Mouse (Mus musculus) c-Kit-positive CD71-positive TER-119-positive erythroid progenitor cells, embryonic 14.5 days (primary cell): Measurements from ENCODE around the gene Rhbdl3.

Source experiments
- DNase-seq: peaks from one replicate; pipeline ENCODE4 v3.0.0-alpha.2; 2013; ENCODE audit warnings: low spot score

Rhbdl3 gene

DNA sequence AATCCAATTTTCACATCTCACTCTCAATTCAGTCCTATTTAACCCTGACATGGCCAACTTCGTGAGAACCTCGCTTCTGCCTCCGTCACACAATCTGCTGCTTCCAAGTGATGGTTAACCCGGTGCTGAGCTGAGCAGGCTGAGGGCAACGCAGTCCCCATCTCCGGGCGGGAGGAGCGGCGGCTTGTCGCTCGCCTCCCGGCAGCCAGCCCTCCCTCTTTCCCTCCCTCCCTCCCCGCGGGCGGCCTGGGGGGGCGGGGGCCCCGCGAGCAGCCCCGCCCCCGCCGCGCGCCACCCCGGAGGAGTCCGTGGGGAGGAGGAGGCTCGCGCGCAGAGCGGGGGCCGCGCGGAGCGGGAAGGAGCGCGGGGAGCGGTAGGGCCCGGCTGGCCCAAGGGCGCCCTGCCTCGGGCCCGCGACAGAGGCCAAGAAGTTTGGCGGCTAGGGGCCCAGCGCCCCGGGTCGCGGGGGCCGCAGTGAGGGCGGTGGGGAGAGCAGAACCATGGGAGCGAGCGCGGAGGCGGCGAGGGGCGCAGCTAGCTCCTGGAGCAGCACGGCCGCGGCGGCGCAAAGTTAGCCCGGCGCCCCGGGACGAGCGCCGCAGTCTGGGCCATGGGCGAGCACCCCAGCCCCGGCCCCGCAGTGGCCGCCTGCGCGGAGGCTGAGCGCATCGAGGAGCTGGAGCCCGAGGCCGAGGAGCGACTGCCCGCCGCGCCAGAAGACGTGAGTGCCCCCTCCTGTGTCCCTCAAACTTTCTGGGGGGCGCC, at the start of gene Rhbdl3:
Gene Rhbdl3 (plus strand): TSS at position 362 of the 765 bp plus-strand sequence.
- no peak for DNase-seq

DNA sequence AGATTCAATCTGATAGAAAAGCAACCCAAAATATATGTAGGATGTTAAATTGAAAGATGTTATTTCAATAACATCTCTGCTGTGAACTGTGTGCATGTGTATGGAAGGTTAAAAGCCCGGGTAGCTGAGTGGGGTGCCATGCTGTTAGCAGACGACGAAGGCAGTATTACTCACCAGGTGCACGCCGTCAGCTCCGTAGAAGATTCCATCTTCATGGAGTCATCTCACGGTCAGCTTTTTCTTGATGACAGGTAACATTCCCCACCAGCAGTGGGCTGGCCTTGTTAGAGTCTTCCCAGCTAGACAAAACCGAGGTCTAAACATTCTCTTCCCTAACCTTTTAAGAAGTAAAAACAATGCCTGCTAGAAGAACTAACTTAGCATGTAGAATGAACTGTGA, 36.6 kb upstream of the Rhbdl3 start:
- DNase-seq: no peak

DNA sequence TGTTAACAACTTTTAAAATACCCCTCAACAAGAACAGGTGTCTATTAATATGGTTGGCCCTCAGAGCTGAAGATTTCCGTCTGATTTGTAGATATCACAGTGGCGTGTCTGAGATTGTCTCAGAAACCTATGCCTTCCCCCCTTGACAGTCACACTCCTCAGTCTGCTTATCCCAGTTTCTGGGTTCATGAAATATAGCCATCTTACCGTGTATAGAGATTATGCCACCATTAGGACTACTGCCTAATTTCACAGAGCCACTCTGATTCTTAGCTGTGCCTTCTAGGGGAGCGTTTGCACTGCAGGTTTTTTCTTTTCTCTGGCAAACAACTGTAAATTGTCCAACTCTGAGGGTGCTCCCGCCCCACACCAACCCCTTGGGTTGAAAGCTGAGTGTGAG, 29.6 kb upstream of the Rhbdl3 start:
- DNase-seq: no peak

DNA sequence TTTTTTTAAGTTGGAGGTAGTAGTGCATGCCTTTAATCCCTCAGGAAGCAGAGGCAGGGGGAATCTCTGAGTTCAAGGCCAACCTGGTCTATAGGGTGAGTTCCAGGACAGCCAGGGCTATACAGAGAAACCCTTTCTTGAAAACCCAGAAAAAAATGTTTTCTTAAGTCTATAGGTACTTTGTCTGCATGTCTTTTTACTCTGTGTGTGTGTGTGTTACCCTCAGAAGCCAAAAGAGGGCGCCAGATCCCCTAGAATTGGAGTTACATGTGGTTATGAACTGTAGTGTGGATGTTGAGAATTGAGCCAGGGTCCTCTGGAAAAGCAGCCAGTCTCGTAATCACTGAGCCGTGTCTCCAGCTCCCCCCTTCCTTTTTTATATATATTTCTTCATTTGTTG, 25.7 kb upstream of the Rhbdl3 start:
- DNase-seq: peak; percentile 11

DNA sequence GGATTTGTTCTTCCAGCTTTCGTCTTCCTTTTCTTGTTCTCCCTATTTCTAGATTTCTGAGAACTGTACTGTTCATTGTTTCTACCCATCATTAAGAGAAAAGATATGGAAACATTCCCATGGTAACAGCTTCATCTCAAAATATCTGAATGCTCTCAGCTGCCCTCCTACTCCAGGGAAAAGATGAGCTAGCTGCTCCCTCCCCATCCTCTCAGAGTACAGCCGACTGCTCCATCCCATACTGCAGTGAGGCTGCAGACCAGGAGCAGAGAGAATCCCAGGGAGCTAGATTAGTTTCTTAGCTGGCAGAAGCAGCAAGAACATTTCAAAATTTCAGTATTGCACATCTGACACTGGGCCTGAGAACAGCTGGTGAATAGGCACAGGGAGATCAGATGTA, 22.7 kb upstream of the Rhbdl3 start:
- DNase-seq: no peak

DNA sequence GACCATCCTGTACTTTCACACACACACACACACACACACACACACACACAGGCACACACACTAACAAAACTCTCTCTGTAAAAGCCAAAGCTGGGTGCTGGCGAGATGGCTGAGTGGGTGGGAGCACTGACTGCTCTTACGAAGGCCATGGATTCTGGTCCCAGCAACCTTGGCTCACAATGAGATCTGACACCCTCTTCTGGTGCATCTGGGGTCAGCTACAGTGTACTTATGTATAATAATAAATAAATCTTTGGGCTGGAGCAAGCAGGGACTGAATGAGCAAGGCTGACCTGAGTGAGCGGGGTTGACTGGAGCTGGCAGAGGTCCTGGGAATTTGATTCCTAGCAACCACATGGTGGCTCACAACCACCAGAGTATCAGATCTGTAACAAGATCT, 16.9 kb upstream of the Rhbdl3 start:
- no peak for DNase-seq

DNA sequence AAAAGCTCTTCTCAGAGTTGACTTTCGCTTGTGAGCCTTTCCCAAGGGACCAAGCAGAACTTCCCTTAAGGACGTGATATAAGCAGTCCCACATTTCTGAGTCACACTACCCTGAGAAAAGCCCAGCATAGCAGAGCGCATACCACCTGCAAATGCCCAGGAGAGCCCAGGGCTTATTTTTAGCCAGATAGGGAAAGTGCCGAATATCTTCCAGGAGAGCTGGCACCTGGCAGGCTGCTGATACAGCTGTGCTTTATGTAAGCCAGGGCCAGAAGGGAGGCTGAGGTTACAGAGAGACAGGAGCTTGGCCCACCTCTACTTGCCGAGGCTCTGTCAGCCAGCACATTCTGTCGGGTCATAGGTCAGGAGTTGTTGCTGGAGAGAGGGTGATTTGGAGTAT, 16.1 kb upstream of the Rhbdl3 start:
- DNase-seq: no peak

DNA sequence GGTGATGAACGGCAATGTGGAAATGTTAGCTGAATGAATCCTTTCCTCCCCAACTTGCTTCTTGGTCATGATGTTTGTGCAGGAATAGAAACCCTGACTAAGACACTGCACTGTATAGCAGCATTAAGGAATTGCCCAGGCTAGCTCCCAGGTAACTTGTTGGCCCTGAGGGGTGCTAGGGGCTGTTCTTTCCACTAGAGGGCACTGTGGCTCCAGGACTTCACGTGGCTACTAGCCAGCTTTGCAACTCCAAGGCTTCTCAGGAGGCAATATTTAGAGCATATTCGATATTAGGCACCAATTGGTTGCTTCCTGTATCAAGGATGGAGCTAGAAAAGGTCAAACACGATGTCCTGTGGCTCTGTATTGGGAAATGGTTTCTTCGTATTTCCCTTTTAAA, 13.6 kb upstream of the Rhbdl3 start:
- DNase-seq: peak; percentile 54

DNA sequence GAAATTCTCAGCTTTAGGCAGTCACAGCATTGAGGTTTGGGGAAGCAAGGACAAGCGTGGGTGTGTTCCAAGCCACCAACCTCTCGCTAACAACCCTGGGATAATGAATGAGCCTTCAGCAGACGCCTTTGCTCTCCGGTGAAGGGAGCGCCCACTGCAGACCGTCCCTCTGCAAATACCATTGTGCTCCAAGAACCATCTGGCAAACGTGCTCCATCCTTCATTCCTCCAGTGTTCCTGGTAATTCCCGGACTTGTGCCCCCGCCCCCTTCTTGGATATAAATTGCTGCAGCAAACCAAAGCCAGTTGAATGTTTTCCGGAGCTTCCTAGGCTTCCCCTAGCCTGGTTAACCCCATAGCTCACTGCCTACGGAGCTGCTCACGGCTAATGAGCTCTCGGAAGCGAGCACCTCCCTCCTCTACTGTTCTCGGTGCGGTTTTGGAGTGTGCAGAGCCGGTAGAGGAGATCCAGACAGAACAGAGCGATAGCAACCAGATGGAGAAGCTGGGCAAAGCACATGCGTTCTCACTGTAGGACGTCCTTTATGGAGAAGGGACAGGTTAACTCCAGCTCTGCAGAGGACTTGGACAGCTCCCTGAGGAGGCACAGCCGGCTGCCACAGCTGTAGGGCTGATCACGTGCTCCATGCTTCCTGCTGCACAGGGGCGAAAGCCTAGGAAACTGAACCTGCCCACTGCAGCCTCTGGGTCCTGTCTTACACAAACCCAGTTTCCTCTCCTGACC, 10.8 kb upstream of the Rhbdl3 start:
- DNase-seq: no peak

DNA sequence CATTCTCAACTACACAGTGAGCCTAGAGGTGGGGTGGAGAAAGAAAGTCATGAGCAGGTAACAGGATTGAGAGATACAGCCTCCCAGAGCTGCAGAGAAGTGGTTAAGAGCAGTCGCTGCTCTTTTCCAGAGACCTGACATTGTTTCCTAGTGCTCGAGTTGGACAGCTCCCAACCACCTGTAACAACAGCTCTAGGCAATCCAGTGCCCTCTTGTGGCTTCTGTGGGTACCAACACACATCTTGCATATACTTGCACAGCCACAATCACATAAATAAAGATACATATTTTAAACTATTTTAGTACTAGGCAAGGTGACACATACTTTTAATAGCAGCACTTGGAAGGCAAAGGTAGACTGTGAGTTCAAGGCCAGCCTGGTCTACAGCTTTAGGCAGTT, 9.7 kb upstream of the Rhbdl3 start:
- DNase-seq: no peak

DNA sequence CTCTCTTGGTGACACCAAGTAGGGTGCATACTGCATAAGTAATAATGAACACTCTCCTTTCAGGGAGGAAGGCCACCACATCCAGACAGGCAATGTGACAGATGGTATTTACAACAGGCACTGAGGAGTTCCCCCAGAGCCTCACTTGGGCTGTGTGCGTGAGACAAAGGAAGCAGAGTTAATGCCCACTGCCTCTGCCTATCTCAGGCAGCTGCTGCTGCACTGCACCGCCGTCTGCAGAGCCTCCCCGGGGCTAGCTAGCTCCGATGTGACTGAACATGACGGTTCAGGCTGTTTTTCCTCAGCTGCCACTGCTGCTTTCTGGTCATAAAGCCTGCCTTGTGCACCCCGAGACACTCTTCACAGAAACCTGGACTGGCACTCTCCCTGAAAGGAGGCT, 8.2 kb upstream of the Rhbdl3 start:
- DNase-seq: no peak

DNA sequence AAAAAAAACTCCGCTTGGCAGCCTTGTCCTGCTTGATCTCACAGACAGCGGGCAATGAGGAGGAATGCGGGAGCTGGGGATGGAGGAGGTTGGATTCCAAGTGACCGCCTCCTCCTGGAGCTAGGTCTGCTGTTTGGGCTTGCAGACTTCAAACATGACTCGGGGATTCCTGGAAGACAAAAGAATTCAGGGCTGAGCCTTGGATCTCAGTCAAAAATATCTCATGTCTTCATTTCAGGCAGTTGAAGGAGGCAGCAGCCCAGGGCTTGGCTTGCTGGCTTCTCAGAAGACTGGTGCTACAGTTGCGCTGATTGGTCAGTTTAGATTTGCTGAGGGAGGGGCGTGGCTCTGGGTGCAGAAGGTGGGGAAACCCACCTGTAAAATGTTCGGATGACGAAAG, 5.6 kb upstream of the Rhbdl3 start:
- no peak for DNase-seq

DNA sequence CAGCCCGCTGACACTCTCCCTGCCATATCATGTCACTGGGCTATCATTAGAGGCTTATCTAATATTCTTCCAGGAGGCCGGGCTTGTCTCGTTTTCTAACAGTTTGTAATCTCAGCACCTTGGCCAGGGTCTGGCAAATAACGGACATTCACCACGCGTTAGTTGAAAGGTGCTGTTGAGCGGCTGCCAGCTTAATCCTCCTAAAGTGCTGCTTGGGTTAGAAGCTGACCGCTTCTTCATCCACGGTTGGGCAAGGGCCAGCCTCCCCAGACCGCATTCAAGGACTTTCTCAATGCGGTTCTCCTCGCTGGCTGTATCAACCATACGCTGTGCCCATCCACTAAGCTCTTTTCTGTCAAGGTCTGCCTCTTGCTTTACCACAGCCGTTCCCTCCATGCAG, 4.9 kb upstream of the Rhbdl3 start:
- DNase-seq: no peak

DNA sequence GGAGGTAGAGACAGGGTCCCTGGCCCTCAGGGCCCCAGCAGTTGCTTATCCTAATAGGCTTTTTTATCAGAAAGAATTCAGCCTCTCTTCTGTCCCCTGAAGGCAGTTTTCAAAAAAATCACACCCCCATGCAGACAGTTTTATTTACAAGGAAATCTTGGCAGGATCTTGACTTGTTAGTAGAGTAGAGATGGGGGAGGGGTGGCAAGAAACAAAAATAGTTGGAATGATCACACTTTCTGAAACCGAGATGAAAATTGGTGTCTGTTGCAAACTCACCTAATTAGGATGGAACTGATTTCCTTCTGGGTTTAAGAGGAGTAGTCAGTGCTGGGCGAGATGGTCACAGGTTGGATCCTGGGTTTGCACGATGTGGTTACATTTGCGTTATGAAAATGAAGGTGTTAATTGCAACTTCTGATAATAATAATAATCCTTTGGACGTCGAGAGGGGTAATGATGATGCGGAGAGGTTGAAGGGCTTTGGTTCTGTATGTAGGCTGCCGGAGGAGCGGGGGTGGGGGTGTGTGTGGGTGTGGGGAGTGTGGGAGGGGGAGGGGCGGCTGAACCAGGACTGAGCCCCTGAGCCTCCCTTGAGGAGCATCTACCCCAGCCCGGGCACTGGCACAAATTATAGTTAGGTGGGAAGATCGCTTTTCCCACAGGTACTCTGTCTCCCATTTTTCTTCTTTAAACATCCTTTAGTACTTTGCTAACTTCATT, 1.0 kb upstream of the Rhbdl3 start:
- no peak for DNase-seq

DNA sequence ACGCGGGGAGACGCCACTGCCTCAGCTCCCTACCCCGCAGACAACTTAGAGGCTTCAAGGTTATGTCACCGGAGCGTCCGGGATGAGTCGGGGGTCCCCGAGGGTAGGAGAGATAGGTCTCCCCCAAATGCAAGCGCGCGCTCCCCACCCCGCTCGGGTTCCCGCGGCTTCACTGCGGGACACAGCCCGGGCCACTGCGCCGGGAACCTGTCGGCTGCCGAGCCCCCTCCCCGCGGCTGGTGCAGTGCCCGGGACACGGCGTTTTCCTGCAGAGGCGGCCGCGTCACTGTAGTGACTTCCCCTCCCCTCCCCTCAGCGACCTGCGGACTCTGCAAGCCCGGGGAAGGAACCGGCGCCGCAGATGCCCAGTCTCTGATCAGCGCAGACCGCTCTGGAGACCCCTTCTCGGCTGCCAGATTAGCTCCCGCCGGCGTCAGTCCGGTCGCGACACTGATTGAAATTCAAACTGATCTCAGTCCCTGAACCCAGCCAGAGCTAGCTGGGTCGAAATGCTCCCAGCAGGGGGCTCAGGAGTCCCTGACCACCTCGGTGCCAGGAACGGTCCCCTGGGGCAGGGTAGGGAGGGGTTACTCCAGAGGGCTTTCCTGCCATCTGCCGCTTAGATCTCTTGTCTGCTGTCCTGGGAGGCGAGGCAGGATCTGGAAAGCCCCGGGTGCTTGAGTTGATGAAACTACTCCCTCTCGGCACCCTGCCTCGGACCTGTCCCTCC, 769 bp downstream of the Rhbdl3 start:
- DNase-seq: no peak

DNA sequence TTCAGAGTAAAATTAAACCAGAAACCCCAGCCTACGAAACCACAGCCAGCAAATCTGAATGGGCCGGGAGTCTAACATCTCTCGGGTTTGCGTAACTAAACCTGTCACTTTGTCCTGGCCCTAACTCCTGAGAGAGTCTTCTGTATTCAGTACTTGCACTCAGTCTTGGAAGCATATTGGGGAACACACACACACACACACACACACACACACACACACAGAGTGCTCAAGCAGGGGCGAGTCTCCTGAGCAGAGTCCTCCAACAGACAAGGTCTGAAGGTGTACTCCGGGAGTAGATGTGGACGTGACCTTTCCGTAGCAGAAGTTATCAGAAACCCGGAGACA, 1.3 kb downstream of the Rhbdl3 start:
- DNase-seq: no peak

DNA sequence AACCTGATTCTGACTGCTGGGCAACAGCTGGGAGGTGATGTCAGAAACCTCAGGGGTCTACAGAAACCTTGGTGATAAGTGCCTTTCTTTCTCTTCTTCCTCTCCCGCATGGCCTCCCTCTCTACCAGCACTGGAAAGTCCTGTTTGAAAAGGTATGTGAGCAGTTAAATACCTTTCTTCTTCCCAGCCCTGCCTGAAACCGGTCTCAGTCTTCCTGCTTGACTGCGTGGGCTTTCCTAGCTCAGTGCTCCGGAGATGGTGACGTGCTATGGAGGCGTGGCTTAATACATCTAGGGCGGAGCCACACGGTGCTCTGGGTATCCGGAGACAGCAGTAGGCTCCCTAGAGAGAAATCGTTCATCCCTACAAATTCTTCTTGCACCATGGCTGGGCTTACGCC, 1.8 kb downstream of the Rhbdl3 start:
- peak; percentile 29 for DNase-seq

DNA sequence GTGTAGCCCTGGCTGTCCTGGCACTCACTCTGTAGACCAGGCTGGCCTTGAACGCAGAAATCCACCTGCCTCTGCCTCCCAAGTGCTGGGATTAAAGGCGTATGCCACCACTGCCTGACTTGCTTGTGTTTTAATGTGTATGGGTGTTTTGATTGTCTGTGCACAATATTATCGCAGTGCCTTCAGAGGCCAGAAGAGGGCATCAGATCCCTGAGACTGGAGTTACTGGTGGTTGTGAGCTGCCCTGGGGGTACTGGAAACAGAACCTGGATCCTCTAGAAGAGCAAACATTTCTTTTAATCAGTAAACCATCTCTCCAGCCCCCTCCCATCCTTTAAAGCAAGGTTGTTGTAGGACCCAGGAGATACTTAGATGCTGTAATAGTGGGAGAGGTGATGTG, 3.0 kb downstream of the Rhbdl3 start:
- DNase-seq: no peak

DNA sequence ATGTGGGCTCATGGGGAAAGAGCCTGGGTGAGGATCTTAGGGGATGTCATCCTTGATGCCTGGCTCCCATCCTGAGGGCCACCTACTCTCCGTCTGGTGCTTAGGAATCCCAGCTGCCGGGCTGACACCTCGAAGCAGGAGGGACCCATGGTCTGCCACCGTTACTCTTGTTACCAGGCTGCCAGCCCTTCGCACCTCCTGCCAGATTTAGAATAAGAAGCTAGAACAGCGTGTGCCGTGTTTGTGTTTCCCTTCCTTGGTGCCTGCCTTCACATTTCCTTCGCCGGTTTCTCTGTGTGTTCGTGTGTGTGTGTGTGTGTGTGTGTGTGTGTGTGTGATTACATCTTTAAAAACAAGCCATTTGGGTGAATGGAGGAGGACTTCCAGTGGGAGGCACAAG, 4.1 kb downstream of the Rhbdl3 start:
- DNase-seq: no peak

DNA sequence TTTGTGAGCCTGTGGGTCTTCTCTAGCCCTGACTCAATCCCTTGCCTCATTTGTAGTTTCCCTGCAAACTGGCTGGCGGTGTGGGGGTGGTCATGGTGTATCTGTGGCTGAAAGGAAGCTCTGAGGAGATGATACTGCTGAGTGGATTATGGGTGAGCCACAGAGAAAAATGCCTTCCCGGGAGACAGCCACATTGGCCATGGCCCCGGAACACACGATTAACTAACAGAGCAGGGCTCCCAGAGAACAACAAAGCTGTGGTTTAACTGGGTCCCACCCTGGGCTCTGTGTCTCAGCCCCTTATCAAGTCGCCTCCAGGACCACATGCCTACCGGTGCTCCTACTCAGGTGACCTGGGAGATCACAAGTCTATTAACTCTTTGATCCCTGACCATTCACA, 7.8 kb downstream of the Rhbdl3 start:
- DNase-seq: no peak

DNA sequence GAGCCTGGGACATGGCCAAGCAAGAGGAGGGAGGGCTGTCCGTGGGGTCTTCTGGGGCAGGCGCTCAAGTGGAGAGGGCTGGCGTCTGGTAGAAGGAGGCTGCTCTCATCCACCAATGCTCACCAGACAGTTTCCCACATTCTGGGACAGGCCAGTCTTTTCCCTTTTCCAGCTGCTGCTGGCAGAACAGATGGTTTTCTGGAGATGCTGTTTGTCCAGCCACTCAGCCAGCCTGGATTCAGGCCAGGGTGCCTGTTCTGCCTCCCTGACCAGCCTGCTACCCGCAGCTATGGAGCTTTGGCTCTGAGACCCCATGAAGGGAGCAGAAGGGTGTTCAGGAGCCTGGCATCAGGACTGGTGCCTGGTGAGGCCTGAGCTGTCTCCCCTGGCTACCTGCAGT, 10.6 kb downstream of the Rhbdl3 start:
- no peak for DNase-seq

DNA sequence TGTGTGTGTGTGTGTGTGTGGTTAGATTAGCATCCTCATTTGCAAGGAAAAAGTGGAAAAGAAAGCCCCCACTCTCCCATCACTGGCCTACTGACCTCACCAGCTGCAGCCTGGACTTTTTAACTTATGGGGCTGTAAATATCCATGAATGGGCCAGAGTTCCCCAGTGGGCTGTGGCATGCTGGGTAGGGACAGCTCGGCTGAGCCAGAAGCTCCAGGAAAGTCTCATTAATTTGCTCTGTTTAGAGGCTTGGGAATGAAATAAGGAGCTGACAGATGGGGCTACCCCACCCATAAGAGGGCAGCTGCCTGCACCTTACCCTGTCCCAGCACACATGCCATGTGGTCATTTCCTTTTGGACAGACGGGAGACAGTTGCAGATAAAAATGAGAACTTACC, 11.3 kb downstream of the Rhbdl3 start:
- DNase-seq: no peak

DNA sequence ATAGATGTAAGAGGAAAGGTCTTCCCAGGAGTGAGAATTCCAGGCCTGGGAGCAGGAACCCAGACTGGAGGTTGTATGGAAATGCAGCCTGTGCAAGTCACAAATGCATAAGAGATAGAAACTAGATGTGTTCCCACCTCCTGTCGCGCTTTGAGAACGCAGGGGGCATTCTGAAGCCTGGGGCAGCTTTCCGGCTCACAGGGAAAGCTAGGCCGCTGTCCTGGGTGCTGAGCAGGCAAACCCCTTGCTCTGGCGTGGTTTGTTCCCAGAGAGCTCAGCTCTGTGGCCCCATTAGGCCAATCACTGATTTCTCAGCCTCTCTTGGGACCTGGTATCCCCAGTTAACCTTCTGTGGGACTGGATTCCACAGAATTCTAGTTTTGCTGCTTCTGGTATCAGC, 11.9 kb downstream of the Rhbdl3 start:
- no peak for DNase-seq
